Mouse (Mus musculus) adrenal gland (tissue): ENCODE measurements at regions not wholly inside any gene's neighbourhood (a gene's known extent, or its start where the extent isn't known, plus 50 kb on each side); places are given as distances from the start of the nearest gene placed in this dataset.

Experiments
- intact Hi-C: fragments of 180-260 bp; cut with DNase I; formaldehyde crosslinking; loops from one replicate; pipeline ENCODE4 v1.15.1; 2025

DNA sequence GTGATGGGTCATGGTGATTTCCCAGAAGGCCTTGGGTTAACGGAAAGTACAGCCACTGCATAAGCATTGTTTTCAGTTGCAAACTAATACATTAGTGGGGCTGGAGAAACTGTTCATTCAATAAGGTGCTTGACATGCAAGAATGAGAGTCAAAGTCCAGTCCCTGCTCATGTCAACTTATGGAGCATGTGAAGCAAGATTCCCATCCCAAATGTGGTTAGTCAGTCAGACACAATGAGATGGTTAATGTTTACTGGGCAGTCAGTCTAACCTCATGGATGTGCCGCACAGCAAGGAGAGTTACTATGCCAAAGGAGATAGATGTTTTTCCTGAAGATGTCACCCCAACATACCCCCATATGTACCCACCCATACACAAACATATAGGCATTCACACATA, 993.8 kb upstream of the Jmjd1c start:
- intact Hi-C loops, result loop anchor here (5.0 kb wide), 1 partner anchor 1615 kb away; no protein-coding TSS in a partner anchor

DNA sequence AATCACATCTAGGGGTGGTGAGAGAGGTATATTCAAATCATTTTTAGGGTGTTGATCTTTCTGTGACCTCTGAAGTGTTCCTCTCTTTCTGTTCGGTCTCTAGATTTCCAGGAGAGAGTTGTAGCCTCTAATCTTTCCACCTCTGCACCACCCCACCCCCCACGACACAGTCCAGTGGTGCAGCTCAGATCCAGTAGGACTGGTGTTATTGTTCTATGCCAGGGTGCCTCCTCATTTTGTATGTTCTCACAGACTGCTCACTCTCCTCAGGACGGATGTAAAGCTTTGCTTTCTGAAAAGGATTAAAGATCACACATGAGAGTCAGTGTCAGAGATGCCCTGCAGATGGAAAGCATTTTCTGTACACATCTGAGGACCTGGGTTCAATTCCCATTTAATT, 964.6 kb upstream of the Jmjd1c start:
- intact Hi-C loops, result no loop called here

GRCm38 (mm10) chr10:66132025-66132424, 963.9 kb upstream of the Jmjd1c start:
- intact Hi-C loops, result no loop called here

- intact Hi-C loops, result no loop called here
These were observed 953.5 kb upstream of the Jmjd1c start for GRCm38 (mm10) chr10:66142413-66142812.

GRCm38 (mm10) chr10:66142910-66143309, 953.0 kb upstream of the Jmjd1c start:
- intact Hi-C loops, result no loop called here

DNA sequence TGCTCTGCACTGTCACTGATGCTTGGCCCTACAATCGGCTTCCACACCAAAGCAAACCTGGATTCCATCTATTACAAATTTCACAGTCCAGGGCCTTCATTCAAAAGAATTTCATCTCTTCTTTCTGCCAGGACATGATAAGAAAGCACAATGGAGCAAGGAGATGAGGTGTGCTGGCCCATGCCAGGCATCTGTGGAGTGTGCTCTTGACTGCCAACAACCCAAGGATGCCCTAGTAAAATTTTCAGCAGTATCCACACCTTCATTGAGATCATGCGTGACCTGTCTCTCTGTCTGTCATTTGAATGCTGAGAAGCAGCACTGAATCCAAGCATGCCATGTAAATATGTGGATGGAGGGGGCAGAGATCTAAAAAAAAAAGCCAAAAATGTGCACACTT, 945.0 kb upstream of the Jmjd1c start:
- intact Hi-C loops, result no loop called here

DNA sequence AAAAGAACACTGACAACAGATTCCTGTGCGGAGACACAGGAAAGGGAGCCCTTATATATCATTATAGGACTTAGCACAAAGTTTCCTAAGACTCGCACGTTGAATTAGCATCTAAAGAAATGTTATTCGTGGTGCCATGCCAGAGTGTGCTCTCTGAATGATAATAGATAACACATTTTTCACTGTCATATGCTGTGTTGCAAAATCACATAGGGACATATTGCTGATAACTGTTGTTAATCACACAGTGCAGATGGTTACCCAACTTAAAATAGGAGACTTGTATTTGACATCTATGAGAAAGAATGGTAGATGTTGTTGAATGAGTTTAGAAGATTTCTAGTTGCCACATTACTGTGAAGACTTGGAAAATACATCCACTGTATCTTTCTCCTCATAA, 943.1 kb upstream of the Jmjd1c start:
- intact Hi-C loops, result no loop called here

DNA sequence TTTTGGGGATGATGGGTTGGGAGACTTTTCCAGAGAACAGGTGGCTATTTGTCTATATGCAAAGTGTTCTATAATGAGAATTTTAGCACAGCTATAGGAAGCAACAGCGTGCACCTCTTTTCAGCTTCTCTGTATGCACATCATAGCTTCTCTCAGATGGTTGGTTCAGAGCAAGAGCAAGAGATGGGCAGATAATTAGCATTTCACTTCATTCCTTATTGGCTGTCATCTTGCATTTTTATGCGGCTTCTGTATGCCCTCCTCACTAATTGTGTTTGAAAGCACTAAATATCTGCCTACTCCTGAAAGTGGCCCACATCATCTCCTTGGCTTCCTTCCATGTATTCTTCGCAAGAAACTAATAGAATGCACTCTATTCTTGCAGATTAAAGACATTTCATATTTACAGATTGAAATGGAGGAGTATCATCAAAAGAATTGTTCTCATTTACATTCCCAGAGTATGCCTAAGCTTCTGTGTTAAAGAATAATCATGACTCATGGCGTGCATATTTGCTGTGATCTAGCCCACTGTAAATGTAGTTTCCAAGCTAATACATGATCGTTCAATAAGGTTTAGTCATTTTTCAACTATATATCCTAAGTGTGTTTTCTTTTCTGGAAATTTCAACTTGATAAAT, 934.9 kb upstream of the Jmjd1c start:
- intact Hi-C loops, result no loop called here

DNA sequence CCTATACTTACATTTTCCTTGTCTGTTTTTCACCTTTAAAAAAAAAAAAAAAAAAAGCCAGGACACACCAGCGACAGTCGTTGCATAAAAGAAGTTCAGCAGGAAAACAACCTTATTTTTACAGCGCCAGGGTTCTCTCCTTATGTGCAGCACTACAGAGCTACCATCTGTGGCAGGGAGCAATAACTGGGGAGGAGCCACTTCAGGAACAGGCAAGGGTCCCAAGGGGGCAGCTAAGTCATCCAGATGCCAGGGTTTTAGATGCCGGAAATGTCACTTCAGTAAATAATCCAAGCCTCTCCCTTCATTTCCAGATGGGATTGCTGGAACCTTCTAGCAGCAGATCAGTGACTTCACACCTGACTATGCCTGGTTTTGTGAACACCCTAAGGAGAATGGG, 923.1 kb upstream of the Jmjd1c start:
- intact Hi-C loops, result no loop called here

GRCm38 (mm10) chr10:66177318-66177717, 918.6 kb upstream of the Jmjd1c start:
- intact Hi-C loops, result no loop called here

DNA sequence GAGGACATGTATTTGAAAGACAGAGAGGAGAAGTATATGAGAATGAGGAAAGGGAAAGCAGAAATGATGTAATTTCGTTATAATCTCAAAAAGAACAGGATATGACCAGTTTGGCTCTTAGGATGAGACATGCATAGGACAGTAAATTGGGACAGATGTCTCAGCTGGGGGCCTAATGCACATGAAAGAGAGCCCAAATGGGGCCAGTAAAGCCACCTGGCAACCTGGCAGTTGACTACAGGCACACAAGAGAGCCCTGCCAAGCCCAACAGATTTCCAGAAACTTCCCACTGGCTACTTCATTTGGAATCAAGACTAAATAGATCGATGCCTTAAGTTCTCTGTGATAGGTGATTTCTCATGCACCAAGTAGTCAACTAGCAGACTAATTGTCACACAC, 914.7 kb upstream of the Jmjd1c start:
- intact Hi-C loops, result no loop called here

DNA sequence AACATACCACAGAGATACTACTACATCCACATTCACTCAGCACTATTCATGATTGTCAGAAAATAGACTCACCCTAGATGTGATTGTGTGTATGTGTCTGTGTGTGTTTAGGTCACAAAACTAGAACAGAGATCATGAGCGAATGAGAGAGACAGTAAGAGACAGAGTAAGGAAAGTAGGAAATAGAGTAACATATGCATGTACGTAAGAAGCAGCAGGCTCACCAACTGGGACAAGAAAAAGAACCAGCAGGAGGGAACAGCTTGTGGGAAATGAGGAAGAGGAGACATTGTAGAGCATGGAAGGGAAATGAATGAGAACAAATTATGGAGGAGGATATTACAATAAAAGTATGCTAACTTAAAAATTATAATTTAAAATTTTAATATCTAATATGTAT, 912.9 kb upstream of the Jmjd1c start:
- intact Hi-C loops, result no loop called here

DNA sequence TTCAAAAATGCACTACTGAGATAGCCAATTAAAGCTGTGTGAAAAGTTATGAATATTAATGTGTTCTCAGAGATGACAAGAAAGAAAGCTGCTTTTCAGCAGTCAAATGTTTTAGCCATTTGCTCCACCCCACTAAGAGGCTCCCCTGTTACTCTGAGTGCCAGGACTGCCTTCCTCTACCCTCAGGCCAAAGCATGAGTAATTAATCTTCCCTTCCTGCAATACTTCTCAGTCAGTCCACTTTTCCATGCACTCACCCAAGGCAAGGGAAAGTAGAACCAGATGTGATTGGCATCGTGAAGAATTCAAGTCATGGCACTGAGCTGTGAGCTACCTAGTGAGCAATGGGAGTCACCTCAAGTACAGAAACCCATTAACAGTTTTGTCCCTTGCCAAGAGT, 908.9 kb upstream of the Jmjd1c start:
- intact Hi-C loops, result no loop called here

DNA sequence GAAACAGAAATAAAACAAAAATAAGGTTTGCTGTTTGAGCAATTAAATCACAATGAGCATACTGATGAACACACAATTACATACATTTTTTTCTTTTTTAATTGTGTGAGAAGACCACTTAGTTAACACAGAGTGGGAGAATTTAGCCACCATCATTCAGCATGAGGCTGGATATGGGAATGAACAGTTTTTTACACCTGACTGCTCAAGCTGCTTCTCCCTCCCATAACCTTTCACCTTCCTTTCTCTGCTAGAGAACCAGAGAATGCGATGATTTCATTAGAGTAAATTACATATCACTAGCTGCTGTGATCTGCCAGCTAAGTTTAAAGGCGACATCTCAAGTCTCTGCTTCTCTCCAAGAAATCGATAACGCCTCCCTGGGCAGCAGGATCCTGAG, 894.8 kb upstream of the Jmjd1c start:
- intact Hi-C loops, result no loop called here

GRCm38 (mm10) chr10:66228123-66228522, 867.8 kb upstream of the Jmjd1c start:
- intact Hi-C loops, result no loop called here

DNA sequence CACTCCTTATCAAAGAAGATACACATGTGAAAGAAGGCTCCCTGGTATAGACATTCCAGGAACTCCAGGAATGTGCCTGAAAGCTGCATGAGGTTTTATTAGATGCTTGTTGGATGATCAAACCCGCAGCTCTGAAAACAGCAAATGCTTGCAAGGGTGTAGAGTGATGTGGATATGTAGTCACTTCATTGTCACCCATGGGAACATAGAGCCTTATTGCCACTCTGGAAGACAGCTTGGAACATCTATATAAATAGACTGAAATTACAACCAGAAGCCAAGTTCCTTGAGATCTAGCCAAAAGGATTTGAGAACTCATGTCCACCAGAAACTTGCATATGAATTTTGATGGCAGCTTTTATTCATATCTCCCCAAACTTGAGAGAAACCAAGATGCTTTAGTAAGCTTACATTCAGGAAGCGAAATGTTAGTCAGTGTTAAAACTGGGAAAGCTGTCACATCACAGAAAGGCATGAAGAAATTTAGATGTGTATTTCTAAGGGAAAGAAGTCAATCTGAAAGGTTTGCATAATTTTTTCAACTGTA, 861.5 kb upstream of the Jmjd1c start:
- intact Hi-C loops, result no loop called here

DNA sequence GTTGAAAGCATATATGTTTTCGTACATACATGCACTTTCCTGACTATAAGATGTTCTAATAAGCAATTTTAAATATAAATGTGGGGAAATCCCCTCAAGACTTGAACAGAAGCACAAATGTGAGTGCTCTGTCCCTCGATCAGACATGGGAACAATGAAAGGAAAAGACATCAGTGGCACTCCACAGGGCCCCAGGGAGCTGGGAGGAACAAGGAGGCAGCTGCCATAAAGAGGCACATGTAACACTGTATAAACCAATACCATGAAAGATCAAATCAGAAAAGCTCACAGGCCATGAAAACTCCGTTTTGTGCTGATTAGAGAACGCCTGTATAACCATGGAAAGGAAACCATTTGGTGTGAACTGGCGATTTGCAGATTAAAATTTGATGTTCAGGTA, 839.5 kb upstream of the Jmjd1c start:
- intact Hi-C loops, result no loop called here

DNA sequence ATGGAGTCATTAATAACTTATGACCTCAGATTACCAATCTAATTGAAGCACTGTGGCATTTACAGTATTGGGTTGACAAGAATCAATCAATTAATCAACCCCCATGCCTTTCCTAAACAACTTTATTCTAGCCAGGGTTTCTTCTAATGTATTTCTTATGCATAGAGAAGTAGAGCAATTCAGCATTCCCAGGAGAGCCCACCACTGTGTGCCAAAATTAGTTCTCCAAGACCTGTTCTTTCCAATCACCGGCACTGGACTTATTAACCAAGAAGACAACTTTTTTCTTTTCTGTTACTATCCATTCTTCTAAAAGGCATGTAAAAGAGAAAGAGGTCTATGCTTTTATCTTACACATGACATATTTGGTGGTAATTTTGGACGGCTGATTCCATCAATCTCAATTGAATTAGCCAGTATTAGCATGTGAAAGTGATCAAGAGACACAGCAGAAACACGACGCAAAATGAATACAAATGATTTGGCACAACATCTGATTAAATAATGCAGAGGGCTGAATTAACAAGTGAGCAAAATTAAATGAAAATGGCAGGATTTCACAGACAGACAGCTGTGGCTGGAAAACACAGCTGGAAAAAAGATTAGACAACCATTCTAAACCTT, 825.2 kb upstream of the Jmjd1c start:
- intact Hi-C loops, result no loop called here

- intact Hi-C loops, result no loop called here
These were observed 800.3 kb upstream of the Jmjd1c start for GRCm38 (mm10) chr10:66295628-66296027.

DNA sequence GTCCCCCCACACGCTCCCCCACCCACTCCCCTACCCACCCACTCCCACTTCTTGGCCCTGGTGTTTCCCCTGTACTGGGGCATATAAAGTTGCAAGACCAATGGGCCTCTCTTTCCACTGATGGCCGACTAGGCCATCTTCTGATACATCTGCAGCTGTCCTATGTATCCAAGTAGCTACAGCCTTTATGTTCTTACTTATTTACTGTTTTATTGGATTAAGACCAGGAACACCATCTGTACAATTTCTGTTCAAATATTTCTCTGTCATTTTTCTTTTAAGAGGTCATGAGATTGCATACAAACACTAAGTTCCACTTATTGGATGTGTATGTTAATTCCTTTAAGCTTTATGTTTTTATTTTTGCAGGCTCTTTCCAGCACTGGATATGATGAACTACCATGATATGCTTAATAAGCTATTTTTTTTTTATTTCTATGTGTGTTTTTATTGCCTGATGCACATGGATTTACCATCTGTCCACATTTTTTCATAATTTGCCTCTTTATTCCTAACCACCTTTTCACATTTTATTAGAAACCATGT, 792.6 kb upstream of the Jmjd1c start:
- intact Hi-C loops, result no loop called here

DNA sequence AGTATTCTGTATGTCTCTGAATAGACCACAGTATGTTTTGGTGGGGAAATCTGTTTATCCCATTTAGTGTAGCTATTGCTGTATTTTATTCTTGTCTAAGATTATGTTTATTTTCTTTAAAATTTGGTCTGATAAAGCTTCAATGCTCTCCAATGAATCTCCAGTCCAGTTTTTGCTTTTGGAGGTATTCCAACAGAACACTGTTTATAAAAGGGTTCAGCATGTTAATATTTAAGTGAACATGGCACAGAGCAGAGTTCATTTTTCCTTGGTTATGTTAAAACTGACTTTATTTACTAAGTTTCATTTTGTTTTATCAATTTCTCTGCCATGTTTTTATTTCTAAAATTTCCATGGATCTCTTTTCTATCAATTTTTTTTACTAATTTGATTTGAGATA, 791.0 kb upstream of the Jmjd1c start:
- intact Hi-C loops, result no loop called here

- intact Hi-C loops, result no loop called here
These were observed 764.8 kb upstream of the Jmjd1c start for GRCm38 (mm10) chr10:66331166-66331565.

DNA sequence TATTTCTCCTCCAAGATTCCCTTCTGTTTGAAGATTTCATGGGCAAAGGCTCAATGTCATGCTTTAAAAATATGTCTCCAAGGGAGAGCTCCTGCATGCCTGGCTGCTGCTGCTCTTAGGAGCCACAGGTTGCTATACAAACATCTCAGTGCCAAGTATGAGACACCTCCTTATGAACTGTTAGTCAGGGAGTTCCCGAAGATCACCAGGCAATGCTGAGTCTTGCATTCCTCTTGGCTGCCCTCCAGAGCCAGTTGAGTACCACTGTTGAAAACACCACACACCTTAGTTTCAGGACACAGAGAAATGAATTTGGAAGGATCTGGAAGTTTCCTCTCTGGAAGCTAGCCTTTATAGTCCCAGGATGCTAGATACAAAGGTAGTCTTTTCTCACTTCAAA, 757.9 kb upstream of the Jmjd1c start:
- intact Hi-C loops, result no loop called here
